ENCODE assay signal across 11 mouse cellular contexts in genomic region chr11:120268195-120268967, GRCm38 (mm10). TPM values are rescaled to one million over a fixed set of nuclear protein-coding genes. Genes with fewer than 3 reads are reported as not detected.
A peak's percentile ranks its signal among the peaks of the same experiment; 100 is the strongest.
DNase-seq lines count a peak whose midpoint lies in the region; ATAC-seq and TF ChIP-seq lines count a peak whose summit lies in the region.
"Had no signal": no experiment of that assay in that cellular context is flagged by ENCODE, and none has a peak within 500 bp of the region (broad histone marks: within the 10 kb centered on the region; RNA-seq: fewer than 3 reads in every experiment).

No protein-coding gene starts in this region.

- TF ChIP-seq CTCF in bone marrow, adult 2 months (IDR thresholded peaks at IDR 0.05; ENCODE audit: control insufficient read depth, insufficient read depth, low read length) = no peak

- peak overlapping the region; percentile 10; the same call in 1 of the 2 replicates for H3K27ac ChIP-seq in bone marrow, adult 2 months (ENCODE audit: control insufficient read depth, insufficient read depth, low read depth, low read length, poor library complexity)
- H3K27ac ChIP-seq in stomach, embryonic 16.5 days (ENCODE audit: low read length) = no peak overlapping the region

- peak; percentile 11; the same call in 1 of the 2 replicates for ATAC-seq in stomach, embryonic 16.5 days (ENCODE audit: insufficient read depth, low FRiP score)

- H3K9me3 ChIP-seq in stomach, embryonic 16.5 days (replicated peaks; ENCODE audit: control insufficient read depth, low read length) = no peaks in the 10 kb centered on the region
- H3K9me3 ChIP-seq: G1E; megakaryocyte, embryonic 14.5 days had no signal

- no peak overlapping the region for H3K4me3 ChIP-seq in bone marrow, adult 2 months (replicated peaks; ENCODE audit: control insufficient read depth, low read depth, low read length)
- H3K4me3 ChIP-seq in stomach, embryonic 16.5 days (replicated peaks; ENCODE audit: low read length) = no peak overlapping the region
- H3K4me3 ChIP-seq: megakaryocyte, embryonic 14.5 days had no signal

- no peak for TF ChIP-seq POLR2A in bone marrow, adult 2 months (IDR thresholded peaks at IDR 0.05; ENCODE audit: borderline replicate concordance, control insufficient read depth, low read depth, low read length)

- no peak overlapping the region for H3K4me2 ChIP-seq in stomach, embryonic 16.5 days (ENCODE audit: low read depth, low read length)

- H3K27me3 ChIP-seq in stomach, embryonic 16.5 days (ENCODE audit: control insufficient read depth, insufficient read depth, low read length) = no peaks in the 10 kb centered on the region

- peaks cover 4% of the 10 kb centered on the region for H3K4me1 ChIP-seq in bone marrow, adult 2 months (ENCODE audit: control insufficient read depth, insufficient read depth, low read length)
- peaks cover 34% of the 10 kb centered on the region for H3K4me1 ChIP-seq in stomach, embryonic 16.5 days (ENCODE audit: control insufficient read depth, insufficient read depth, low read length)

- no peak overlapping the region for H3K9ac ChIP-seq in stomach, embryonic 16.5 days (ENCODE audit: low read length)

- 70% methylated on average over 10 of the region's 10 CpGs for WGBS in bone marrow, adult 2 months
- WGBS in stomach, embryonic 16.5 days = 84% methylated on average over 10 of the region's 10 CpGs

- peaks cover 3% of the 10 kb centered on the region; the same call in 1 of the 2 replicates for H3K36me3 ChIP-seq in stomach, embryonic 16.5 days (ENCODE audit: control insufficient read depth, insufficient read depth, low read length)
- H3K36me3 ChIP-seq: G1E had no signal

- DNase-seq in layer of hippocampus, adult 11-12 months (ENCODE audit: low spot score) = peak; percentile 67
- DNase-seq in layer of hippocampus, adult 9-10 months (ENCODE audit: low spot score) = no peak
- peak; percentile 81 to 86 for DNase-seq in layer of hippocampus, adult 18-20 months (ENCODE audit: low spot score in 2 of 2)
- DNase-seq in natural killer cell, adult 2 months (ENCODE audit: low spot score in 2 of 2) = no peak
- no peak for DNase-seq in spleen, adult 18-20 months
- no peak for DNase-seq in embryo, embryonic 9.5 days (ENCODE audit: extremely low spot score)
- DNase-seq: cerebellum, postnatal 14 days had no signal

RNA-seq across cellular contexts. Expression of gene Bahcc1, which starts 35.6 kb away (rescaled TPM):
- 2.2 and 5.8 TPM in 2 replicates for polyA plus RNA-seq in bone marrow, adult 2 months (2011; ENCODE audit: insufficient read depth, insufficient read length, low replicate concordance, missing spikeins)
- 10 to 100 TPM; 17.6 to 19.0 TPM for total RNA-seq in layer of hippocampus, adult 18-20 months (2021)
- 4.5 and 5.6 TPM in 2 replicates for polyA plus RNA-seq in stomach, embryonic 16.5 days (2015; fragmentation: Nextera tagmentation; extraction: Ambion mirVana)

Comparison
In these comparisons a context has a peak if more than half of its experiments do, and no peak if none do; other contexts are left out.
1. DNase-seq: peak in layer of hippocampus, adult 11-12 months (single experiment) and layer of hippocampus, adult 18-20 months (2 of 2); none in layer of hippocampus, adult 9-10 months (single experiment), natural killer cell, adult 2 months (0 of 2), spleen, adult 18-20 months (0 of 2) and embryo, embryonic 9.5 days (single experiment).